Mouse (Mus musculus) intestine, postnatal 0 days (tissue): ENCODE data around the gene Nprl3. TPM values are rescaled to one million over a fixed set of nuclear protein-coding genes. Genes with fewer than 3 reads are reported as not detected.

Experiments used
- ATAC-seq: fragments of 200-750 bp; cut with Nextera tagmentation; 2 replicates; pipeline ENCODE4 v1.8.0; 2017; ENCODE audit warnings: mild to moderate bottlenecking, moderate TSS enrichment, moderate library complexity
- H3K27ac ChIP-seq: fragments of 300-500 bp; sonication (generic); 2 replicates; pipeline ENCODE4 v1.5.1; 2014; ENCODE audit warnings: mild to moderate bottlenecking, low read depth, low read length, moderate library complexity
- H3K27me3 ChIP-seq: fragments of 300-500 bp; sonication (generic); replicated peaks from 2 replicates; pipeline ENCODE4 v1.6.1; 2014; ENCODE audit warnings: low read length, mixed read lengths; ENCODE audit not compliant: control insufficient read depth, insufficient read depth
- H3K36me3 ChIP-seq: fragments of 300-500 bp; sonication (generic); 2 replicates; pipeline ENCODE4 v1.6.1; 2014; ENCODE audit warnings: mild to moderate bottlenecking, moderate library complexity; ENCODE audit not compliant: control insufficient read depth, insufficient read depth
- H3K4me1 ChIP-seq: fragments of 300-500 bp; sonication (generic); replicated peaks from 2 replicates; pipeline ENCODE4 v1.6.1; 2014; ENCODE audit warnings: antibody characterized with exemption, low read length, mixed read lengths; ENCODE audit not compliant: control insufficient read depth, insufficient read depth
- H3K4me2 ChIP-seq: fragments of 300-500 bp; sonication (generic); replicated peaks from 2 replicates; pipeline ENCODE4 v1.6.1; 2014; ENCODE audit warnings: low read depth, mild to moderate bottlenecking, moderate library complexity
- H3K4me3 ChIP-seq: fragments of 300-500 bp; sonication (generic); 2 replicates; pipeline ENCODE4 v1.5.1; 2014; ENCODE audit warnings: low read depth, low read length
- H3K9ac ChIP-seq: fragments of 300-500 bp; sonication (generic); 2 replicates; pipeline ENCODE4 v1.6.1; 2014; ENCODE audit warnings: mild to moderate bottlenecking, low read depth, low read length
- H3K9me3 ChIP-seq: fragments of 300-500 bp; sonication (generic); 2 replicates; pipeline ENCODE4 v1.6.1; 2016; ENCODE audit warnings: mixed run types; ENCODE audit not compliant: control insufficient read depth
- CTCF ChIP-seq: sonication (generic); IDR thresholded peaks from 2 replicates; pipeline ENCODE4 v1.5.1; 2016; ENCODE audit warnings: low read depth, mild to moderate bottlenecking, control low read depth, antibody characterized with exemption, moderate library complexity
- WGBS: fragments of 180-500 bp; shearing (Covaris S2); extraction: QIAGEN DNeasy Blood & Tissue Kit; methylation state at CpG from one replicate; pipeline ENCODE4 v1.1.7; 2014; 5-methylcytosine and 5-hydroxymethylcytosine counted together
- polyA plus RNA-seq: library from polyadenylated mRNA; unstranded; fragments of >200 nt; fragmentation: Nextera tagmentation; extraction: Ambion mirVana; gene quantifications from 2 replicates; pipeline ENCODE4 v1.2.1, GENCODE M21; 2015

Nprl3 gene
- polyA plus RNA-seq = 19.8 and 20.7 TPM in 2 replicates

- H3K4me3 ChIP-seq = peak within 1 kb of the TSS; percentile 84
- H3K9me3 ChIP-seq = no peaks in the 10 kb centered on the region
- H3K36me3 ChIP-seq = peaks cover 4% of the 10 kb centered on the region; the same call in 1 of the 2 replicates
- peak; percentile 99 for ATAC-seq
- H3K4me1 ChIP-seq = peaks cover 3% of the 10 kb centered on the region; the same call in 1 of the 2 replicates
- peak within 1 kb of the TSS; percentile 86 for H3K4me2 ChIP-seq
- peak within 1 kb of the TSS; percentile 89 for H3K27ac ChIP-seq
- H3K27me3 ChIP-seq = no peaks in the 10 kb centered on the region; the same call in 1 of the 2 replicates
- under 1% methylated on average over 54 of the region's 54 CpGs for WGBS
- TF ChIP-seq CTCF = peak; percentile 17; the same call in 1 of the 2 replicates
- H3K9ac ChIP-seq = peak within 1 kb of the TSS; percentile 93
Observed at GRCm38 (mm10) chr11:32267188-32267884, at the start of gene Nprl3. Nprl3 (minus strand) TSS chr11:32267707.

- Histone ChIP-seq H3K9me3 (no peaks in the 10 kb centered on the region), H3K9ac (no peak overlapping the region), H3K4me1 (no peaks in the 10 kb centered on the region), H3K4me3 (no peak overlapping the region), H3K4me2 (no peak overlapping the region), H3K27ac (no peak overlapping the region), H3K36me3 (no peaks in the 10 kb centered on the region), H3K27me3 (no peaks in the 10 kb centered on the region)
- ATAC-seq = no peak
- WGBS = 88% methylated on average over 3 of the region's 3 CpGs
- TF ChIP-seq CTCF = no peak
Observed at GRCm38 (mm10) chr11:32316009-32316408, 48.5 kb upstream of the Nprl3 start.

GRCm38 (mm10) chr11:32309928-32310327 is 42.4 kb upstream of the Nprl3 start:
- no peak for TF ChIP-seq CTCF
- WGBS = 72% methylated on average over 3 of the region's 3 CpGs
- H3K4me2 ChIP-seq = no peak overlapping the region
- no peak overlapping the region for H3K9ac ChIP-seq
- no peaks in the 10 kb centered on the region for H3K4me1 ChIP-seq
- H3K9me3 ChIP-seq = no peaks in the 10 kb centered on the region
- no peak for ATAC-seq
- H3K36me3 ChIP-seq = no peaks in the 10 kb centered on the region
- no peaks in the 10 kb centered on the region for H3K27me3 ChIP-seq
- no peak overlapping the region for H3K4me3 ChIP-seq
- no peak overlapping the region for H3K27ac ChIP-seq

GRCm38 (mm10) chr11:32309446-32309845 is 41.9 kb upstream of the Nprl3 start:
- TF ChIP-seq CTCF = no peak
- no peak overlapping the region for H3K9ac ChIP-seq
- no peak for ATAC-seq
- H3K4me3 ChIP-seq = no peak overlapping the region
- H3K4me2 ChIP-seq = no peak overlapping the region
- H3K27me3 ChIP-seq = no peaks in the 10 kb centered on the region
- H3K4me1 ChIP-seq = no peaks in the 10 kb centered on the region
- H3K9me3 ChIP-seq = no peaks in the 10 kb centered on the region
- no peaks in the 10 kb centered on the region for H3K36me3 ChIP-seq
- no peak overlapping the region for H3K27ac ChIP-seq
- 66% methylated on average over 4 of the region's 4 CpGs for WGBS

GRCm38 (mm10) chr11:32307006-32307405 is 39.5 kb upstream of the Nprl3 start:
- no peak overlapping the region for H3K4me2 ChIP-seq
- no peak for ATAC-seq
- H3K4me3 ChIP-seq = no peak overlapping the region
- TF ChIP-seq CTCF = no peak
- no peaks in the 10 kb centered on the region for H3K27me3 ChIP-seq
- no peaks in the 10 kb centered on the region for H3K4me1 ChIP-seq
- H3K9me3 ChIP-seq = no peaks in the 10 kb centered on the region
- no peak overlapping the region for H3K9ac ChIP-seq
- H3K36me3 ChIP-seq = no peaks in the 10 kb centered on the region
- H3K27ac ChIP-seq = no peak overlapping the region
- WGBS = 79% methylated on average over 1 of the region's 1 CpGs

- Histone ChIP-seq H3K36me3 (no peaks in the 10 kb centered on the region), H3K4me3 (no peak overlapping the region), H3K27ac (no peak overlapping the region), H3K4me1 (no peaks in the 10 kb centered on the region), H3K9me3 (no peaks in the 10 kb centered on the region), H3K9ac (no peak overlapping the region), H3K27me3 (0 out of 2 replicates have a peak, but pooled peaks cover 5% of the 10 kb centered on the region), H3K4me2 (no peak overlapping the region)
- WGBS = 90% methylated on average over 1 of the region's 1 CpGs
- no peak for TF ChIP-seq CTCF
- ATAC-seq = no peak
Observed at GRCm38 (mm10) chr11:32303455-32303854, 35.9 kb upstream of the Nprl3 start.
